Mouse (Mus musculus) stomach, embryonic 15.5 days (tissue): ENCODE data around the gene Btbd16. TPM values are rescaled to one million over a fixed set of nuclear protein-coding genes. Genes with fewer than 3 reads are reported as not detected.

ENCODE experiments used
- polyA plus RNA-seq: library from polyadenylated mRNA; unstranded; fragments of >200 nt; fragmentation: Nextera tagmentation; extraction: Ambion mirVana; gene quantifications from 2 replicates; pipeline ENCODE4 v1.2.1, GENCODE M21; 2015

Gene Btbd16
- polyA plus RNA-seq, 1 experiment from 2014 or later: 0.15 TPM

Other genes starting within 250 kb of the Btbd16 start
- gene Nsmce4a, start 201.0 kb upstream of the Btbd16 start, polyA plus RNA-seq: 149 and 151 TPM in 2 replicates
- gene Tacc2, start 196.6 kb upstream of the Btbd16 start, polyA plus RNA-seq: 21.4 and 28.1 TPM in 2 replicates
- 51.1 and 52.6 TPM in 2 replicates for gene Plekha1, start 91.7 kb downstream of the Btbd16 start, polyA plus RNA-seq
- 23.4 and 27.8 TPM in 2 replicates for gene Htra1, start 162.0 kb downstream of the Btbd16 start, polyA plus RNA-seq